Mouse (Mus musculus) ES-Bruce4 (cell line): Measurements from ENCODE around the gene Ep400. TPM values are rescaled to one million over a fixed set of nuclear protein-coding genes. Genes with fewer than 3 reads are reported as not detected.

ENCODE experiments used
- H3K27ac ChIP-seq: 2 replicates; pipeline ENCODE4 v1.5.1; 2012; ENCODE audit warnings: low read length, inconsistent platforms; ENCODE audit not compliant: insufficient read depth
- H3K27me3 ChIP-seq: 2 replicates; pipeline ENCODE4 v1.6.1; 2012; ENCODE audit warnings: mild to moderate bottlenecking, low read length, inconsistent platforms; ENCODE audit not compliant: control insufficient read depth, poor library complexity, insufficient read depth, severe bottlenecking
- H3K36me3 ChIP-seq: 2 replicates; pipeline ENCODE4 v1.6.1; 2012; ENCODE audit warnings: inconsistent platforms, mild to moderate bottlenecking, low read length, moderate library complexity; ENCODE audit not compliant: control insufficient read depth, poor library complexity, insufficient read depth, severe bottlenecking
- H3K4me1 ChIP-seq: one replicate; pipeline ENCODE4 v1.8.1; 2011; ENCODE audit warnings: low read length; ENCODE audit not compliant: control insufficient read depth, insufficient read depth
- H3K4me3 ChIP-seq: 2 replicates; pipeline ENCODE4 v1.5.1; 2011; ENCODE audit warnings: low read depth, mild to moderate bottlenecking, low read length
- H3K9ac ChIP-seq: 2 replicates; pipeline ENCODE4 v1.6.1; 2012; ENCODE audit warnings: low read depth, mild to moderate bottlenecking, inconsistent platforms; ENCODE audit not compliant: poor library complexity, severe bottlenecking
- H3K9me3 ChIP-seq: replicated peaks from 2 replicates; pipeline ENCODE4 v1.6.1; 2012; ENCODE audit warnings: mild to moderate bottlenecking, low read length, inconsistent platforms; ENCODE audit not compliant: control insufficient read depth, poor library complexity, insufficient read depth, severe bottlenecking
- CTCF ChIP-seq: IDR thresholded peaks from one replicate; pipeline ENCODE4 v1.8.1; 2011; ENCODE audit warnings: low read depth, low read length
- EP300 ChIP-seq: IDR thresholded peaks from 2 replicates; pipeline ENCODE4 v1.6.1; 2011; ENCODE audit warnings: low read depth, low read length; ENCODE audit not compliant: insufficient read depth
- POLR2A ChIP-seq: IDR thresholded peaks from one replicate; pipeline ENCODE4 v1.8.1; 2011; ENCODE audit warnings: low read length; ENCODE audit not compliant: insufficient read depth
- polyA plus RNA-seq: library from polyadenylated mRNA; stranded (reverse); fragments of >200 nt; gene quantifications from 2 replicates; pipeline ENCODE4 v1.2.4, GENCODE M21; 2011; ENCODE audit warnings: low read depth; ENCODE audit not compliant: missing spikeins, insufficient read depth, insufficient read length

Gene Ep400
- polyA plus RNA-seq, 1 experiment, result 104 TPM

- H3K4me3 ChIP-seq, result no peak overlapping the region
- no peak overlapping the region for H3K27ac ChIP-seq
- H3K36me3 ChIP-seq, result peaks cover 40% of the 10 kb centered on the region
- H3K9ac ChIP-seq, result no peak overlapping the region
- no peaks in the 10 kb centered on the region for H3K9me3 ChIP-seq
- TF ChIP-seq EP300, result no peak
- no peak for TF ChIP-seq CTCF
- TF ChIP-seq POLR2A, result no peak
- H3K27me3 ChIP-seq, result no peaks in the 10 kb centered on the region
- no peaks in the 10 kb centered on the region for H3K4me1 ChIP-seq
Measured at GRCm38 (mm10) chr5:110664750-110665269, 105.7 kb downstream of the Ep400 start.

GRCm38 (mm10) chr5:110664041-110664440, 106.5 kb downstream of the Ep400 start:
- Histone ChIP-seq H3K27ac (no peak overlapping the region), H3K9me3 (no peaks in the 10 kb centered on the region), H3K27me3 (no peaks in the 10 kb centered on the region), H3K4me1 (no peaks in the 10 kb centered on the region), H3K9ac (no peak overlapping the region), H3K36me3 (peaks cover 44% of the 10 kb centered on the region), H3K4me3 (no peak overlapping the region)
- TF ChIP-seq POLR2A, result no peak
- TF ChIP-seq EP300, result no peak
- TF ChIP-seq CTCF, result no peak

- Histone ChIP-seq H3K9ac (no peak overlapping the region), H3K9me3 (no peaks in the 10 kb centered on the region), H3K4me1 (no peaks in the 10 kb centered on the region), H3K4me3 (no peak overlapping the region), H3K36me3 (peaks cover 49% of the 10 kb centered on the region), H3K27ac (no peak overlapping the region), H3K27me3 (no peaks in the 10 kb centered on the region)
- no peak for TF ChIP-seq POLR2A
- TF ChIP-seq CTCF, result no peak
- TF ChIP-seq EP300, result no peak
Measured at GRCm38 (mm10) chr5:110659682-110660081, 110.8 kb downstream of the Ep400 start.

GRCm38 (mm10) chr5:110653686-110654085, 116.8 kb downstream of the Ep400 start:
- peak overlapping the region; percentile 76 for H3K9ac ChIP-seq
- peaks cover 46% of the 10 kb centered on the region for H3K36me3 ChIP-seq
- TF ChIP-seq CTCF (no peak), POLR2A (no peak), EP300 (no peak)
- no peak overlapping the region for H3K27ac ChIP-seq
- H3K4me1 ChIP-seq, result no peaks in the 10 kb centered on the region
- no peaks in the 10 kb centered on the region for H3K9me3 ChIP-seq
- H3K4me3 ChIP-seq, result peak overlapping the region; percentile 86
- H3K27me3 ChIP-seq, result no peaks in the 10 kb centered on the region

GRCm38 (mm10) chr5:110652719-110653648, 117.5 kb downstream of the Ep400 start, which contains the start of the genes Noc4l and Ddx51:
Gene Noc4l, minus strand, starts transcription at chr5:110653417.
Gene Ddx51, plus strand, starts transcription at chr5:110653451.
- no peaks in the 10 kb centered on the region for H3K27me3 ChIP-seq
- H3K27ac ChIP-seq, result no peak within 1 kb of the TSS
- no peaks in the 10 kb centered on the region for H3K9me3 ChIP-seq
- no peak for TF ChIP-seq CTCF
- no peak for TF ChIP-seq POLR2A
- TF ChIP-seq EP300, result no peak
- peak within 1 kb of the TSS; percentile 86 for H3K4me3 ChIP-seq
- H3K36me3 ChIP-seq, result peaks cover 46% of the 10 kb centered on the region
- peak within 1 kb of the TSS; percentile 76 for H3K9ac ChIP-seq
- no peaks in the 10 kb centered on the region for H3K4me1 ChIP-seq

GRCm38 (mm10) chr5:110646377-110646776, 124.1 kb downstream of the Ep400 start:
- no peaks in the 10 kb centered on the region for H3K27me3 ChIP-seq
- no peaks in the 10 kb centered on the region for H3K4me1 ChIP-seq
- TF ChIP-seq EP300 (no peak), CTCF (no peak), POLR2A (no peak)
- peaks cover 6% of the 10 kb centered on the region; the same call in 1 of the 2 replicates for H3K9me3 ChIP-seq
- peaks cover 25% of the 10 kb centered on the region for H3K36me3 ChIP-seq
- H3K4me3 ChIP-seq, result no peak overlapping the region
- H3K9ac ChIP-seq, result no peak overlapping the region
- H3K27ac ChIP-seq, result no peak overlapping the region
